13 mouse cellular contexts compared by ENCODE assay signal in the genomic region with DNA sequence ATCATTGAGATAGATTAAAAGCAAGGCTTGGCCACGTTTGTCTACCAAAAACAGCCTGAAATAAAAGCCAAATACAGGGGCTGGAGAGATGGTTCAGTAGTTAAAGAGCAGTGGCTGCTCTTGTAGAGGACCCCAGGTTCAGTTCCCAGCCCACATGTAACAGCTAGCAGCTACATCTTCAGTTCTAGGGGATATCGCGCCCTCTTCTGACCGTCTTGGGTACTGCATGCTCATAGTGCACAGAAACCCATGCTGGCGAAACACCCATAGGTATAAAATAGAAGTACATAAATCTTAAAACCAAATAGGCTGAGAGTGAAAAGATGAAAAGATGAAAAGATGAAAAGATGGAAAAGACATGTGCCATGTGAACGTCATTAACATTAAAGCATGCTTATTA. TPM values are rescaled to one million over a fixed set of nuclear protein-coding genes. Genes with fewer than 3 reads are reported as not detected.
DNase-seq lines count a peak whose midpoint lies in the region; ATAC-seq and TF ChIP-seq lines count a peak whose summit lies in the region.
"Had no signal": no experiment of that assay in that cellular context is flagged by ENCODE, and none has a peak within 500 bp of the region (broad histone marks: within the 10 kb centered on the region; RNA-seq: fewer than 3 reads in every experiment).

No protein-coding gene starts in this region.

- no peak overlapping the region for H3K27ac ChIP-seq in liver, adult 2 months (replicated peaks; ENCODE audit: insufficient read depth, low read depth, low read length)
- H3K27ac ChIP-seq in liver, embryonic 11.5 days (ENCODE audit: low read depth, low read length), result no peak overlapping the region
- H3K27ac ChIP-seq: embryonic facial prominence, embryonic 15.5 days; lung, embryonic 15.5 days; stomach, embryonic 15.5 days had no signal

- H3K4me1 ChIP-seq in liver, adult 2 months (ENCODE audit: control insufficient read depth, insufficient read depth, low read length), result peaks cover 7% of the 10 kb centered on the region
- H3K4me1 ChIP-seq in liver, embryonic 11.5 days (replicated peaks; ENCODE audit: control insufficient read depth, insufficient read depth, low read length), result no peaks in the 10 kb centered on the region
- H3K4me1 ChIP-seq: embryonic facial prominence, embryonic 15.5 days; stomach, embryonic 15.5 days had no signal

- TF ChIP-seq POLR2A in liver, adult 2 months (IDR thresholded peaks at IDR 0.05; ENCODE audit: extremely low read depth, insufficient read depth, low read length), result no peak

- H3K27me3 ChIP-seq in liver, adult 2 months (ENCODE audit: control insufficient read depth, insufficient read depth, low read length), result no peaks in the 10 kb centered on the region
- H3K27me3 ChIP-seq in liver, embryonic 11.5 days (replicated peaks; ENCODE audit: control insufficient read depth, insufficient read depth, low read length), result no peaks in the 10 kb centered on the region
- H3K27me3 ChIP-seq: embryonic facial prominence, embryonic 15.5 days; lung, embryonic 15.5 days; stomach, embryonic 15.5 days had no signal

- no peak for ATAC-seq in CD4-positive, CD25-positive, alpha-beta regulatory T cell, adult 4 months
- ATAC-seq in liver, embryonic 11.5 days (replicated peaks; ENCODE audit: low FRiP score), result no peak
- ATAC-seq: forebrain, embryonic 14.5 days had no signal

- H3K4me3 ChIP-seq in liver, adult 2 months (ENCODE audit: insufficient read depth, low read depth, low read length), result no peak overlapping the region
- H3K4me3 ChIP-seq in liver, embryonic 11.5 days (ENCODE audit: low read depth, low read length), result no peak overlapping the region
- H3K4me3 ChIP-seq: embryonic facial prominence, embryonic 15.5 days; lung, embryonic 15.5 days; stomach, embryonic 15.5 days had no signal

- no peaks in the 10 kb centered on the region for H3K79me2 ChIP-seq in liver, adult 2 months (ENCODE audit: control insufficient read depth, insufficient read depth, low read length)

- H3K9ac ChIP-seq in liver, adult 2 months (ENCODE audit: low read depth, low read length), result no peak overlapping the region
- no peak overlapping the region for H3K9ac ChIP-seq in liver, embryonic 11.5 days (ENCODE audit: low read depth, low read length)
- H3K9ac ChIP-seq: embryonic facial prominence, embryonic 15.5 days; lung, embryonic 15.5 days; stomach, embryonic 15.5 days had no signal

- 86% methylated on average over 6 of the region's 6 CpGs for WGBS in liver, adult 2 months
- WGBS in liver, embryonic 11.5 days, result 75% methylated on average over 6 of the region's 6 CpGs

- no peaks in the 10 kb centered on the region for H3K36me3 ChIP-seq in liver, adult 2 months (ENCODE audit: control insufficient read depth, insufficient read depth, low read length)
- no peaks in the 10 kb centered on the region for H3K36me3 ChIP-seq in liver, embryonic 11.5 days (ENCODE audit: control insufficient read depth, insufficient read depth, low read length)
- H3K36me3 ChIP-seq: embryonic facial prominence, embryonic 15.5 days; lung, embryonic 15.5 days; stomach, embryonic 15.5 days had no signal

- 0 out of 2 replicates have a peak, but pooled peaks cover 2% of the 10 kb centered on the region for H3K9me3 ChIP-seq in liver, embryonic 11.5 days (ENCODE audit: control insufficient read depth, low read length)
- H3K9me3 ChIP-seq: embryonic facial prominence, embryonic 15.5 days; lung, embryonic 15.5 days; stomach, embryonic 15.5 days had no signal

- peak; percentile 37; the same call in 1 of the 2 replicates for TF ChIP-seq CTCF in liver, adult 2 months (IDR thresholded peaks at IDR 0.05; ENCODE audit: low read depth, low read length)

- DNase-seq in CD4-positive, CD25-positive, alpha-beta regulatory T cell, adult 2 months (ENCODE audit: low read depth, low spot score), result peak; percentile 15
- DNase-seq in liver, adult 2 months (ENCODE audit: extremely low read depth, low read depth, low spot score), result no peak
- no peak for DNase-seq in liver, embryonic 11.5 days (ENCODE audit: low spot score)
- DNase-seq in ES-CJ7 (ENCODE audit: low read depth, low spot score), result peak; percentile 73
- DNase-seq in induced T-regulatory cell, adult 2 months (ENCODE audit: low read depth), result peak; percentile 32
- no peak for DNase-seq in heart, adult 9 months (ENCODE audit: low spot score in 2 of 2)
- no peak for DNase-seq in layer of hippocampus, postnatal 25 days (ENCODE audit: extremely low spot score in 1 of 2, low spot score in 1 of 2)
- DNase-seq: midbrain, embryonic 14.5 days had no signal

- no peak overlapping the region for H3K4me2 ChIP-seq in liver, embryonic 11.5 days
- H3K4me2 ChIP-seq: embryonic facial prominence, embryonic 15.5 days; lung, embryonic 15.5 days; stomach, embryonic 15.5 days had no signal

RNA-seq across cellular contexts. Expression of gene Pcolce2, which starts 35.4 kb away (rescaled TPM):
- polyA plus RNA-seq in CD4-positive, CD25-positive, alpha-beta regulatory T cell, adult 4 months (2017; shearing (Covaris generic)), result under 1 TPM in 1 of 2 experiments, not detected in 1; 0.32 TPM
- 1.0 and 1.3 TPM in 2 replicates for total RNA-seq in liver, adult 2 months (2014; rRNA removed)
- 0.16 and 0.27 TPM in 2 replicates for polyA plus RNA-seq in liver, adult 2 months (2012; rRNA removed)
- polyA plus RNA-seq in liver, embryonic 11.5 days (2014; fragmentation: Nextera tagmentation; extraction: Ambion mirVana), result 14.0 and 15.1 TPM in 2 replicates
- total RNA-seq in layer of hippocampus, postnatal 25 days (2021), result 1 to 10 TPM; 1.7 to 1.9 TPM

Comparison
In these comparisons a context has a peak if more than half of its experiments do, and no peak if none do; other contexts are left out.
1. RNA of gene Pcolce2, which starts 35.4 kb away (polyA plus RNA-seq): 14.0 to 15.1 TPM in liver, embryonic 11.5 days; 0.32 TPM in CD4-positive, CD25-positive, alpha-beta regulatory T cell, adult 4 months and 0.16 to 0.27 TPM in liver, adult 2 months; every median in the first group is over 10 times any median in the second.
2. DNase-seq: peak in CD4-positive, CD25-positive, alpha-beta regulatory T cell, adult 2 months (single experiment), ES-CJ7 (single experiment) and induced T-regulatory cell, adult 2 months (single experiment); none in liver, adult 2 months (single experiment), liver, embryonic 11.5 days (single experiment), heart, adult 9 months (0 of 2) and layer of hippocampus, postnatal 25 days (0 of 2).